In genomic region chr5:23034944-23035726, GRCm38 (mm10) we compare ENCODE assay signal across 10 mouse cellular contexts.
DNase-seq lines count a peak whose midpoint lies in the region; ATAC-seq and TF ChIP-seq lines count a peak whose summit lies in the region.
"Had no signal": no experiment of that assay in that cellular context is flagged by ENCODE, and none has a peak within 500 bp of the region (broad histone marks: within the 10 kb centered on the region; RNA-seq: fewer than 3 reads in every experiment).

No protein-coding gene starts in this region.

- no peak overlapping the region for H3K4me3 ChIP-seq in liver, embryonic 11.5 days (ENCODE audit: low read depth, low read length)
- no peak overlapping the region for H3K4me3 ChIP-seq in thymus, adult 2 months (ENCODE audit: control insufficient read depth, insufficient read depth, low read length)
- H3K4me3 ChIP-seq: layer of hippocampus, adult 2 months had no signal

- no peak for ATAC-seq in liver, embryonic 11.5 days (replicated peaks; ENCODE audit: low FRiP score)

- H3K27ac ChIP-seq in liver, embryonic 11.5 days (ENCODE audit: low read depth, low read length): no peak overlapping the region
- H3K27ac ChIP-seq in thymus, adult 2 months (ENCODE audit: control insufficient read depth, insufficient read depth, low read length): no peak overlapping the region
- H3K27ac ChIP-seq: layer of hippocampus, adult 2 months had no signal

- DNase-seq in left cerebral cortex, adult 11 months (ENCODE audit: low spot score): peak; percentile 11
- DNase-seq in left cerebral cortex, adult 18-20 months (ENCODE audit: low spot score in 2 of 2): no peak
- peak; percentile 23 for DNase-seq in cerebellum, adult 8-10 months
- DNase-seq in layer of hippocampus, adult 8-10 months (ENCODE audit: low spot score in 2 of 2): peak; percentile 25 to 42
- DNase-seq in right cerebral cortex, adult 18-20 months: peak; percentile 15
- no peak for DNase-seq in heart, adult 8-10 months (ENCODE audit: low spot score)
- DNase-seq in liver, embryonic 11.5 days (ENCODE audit: low spot score): no peak
- DNase-seq in thymus, adult 2 months: no peak
- DNase-seq: lung, embryonic 14.5 days had no signal

- no peak for TF ChIP-seq CTCF in thymus, adult 2 months (IDR thresholded peaks at IDR 0.05; ENCODE audit: borderline replicate concordance, control insufficient read depth, extremely low read depth, insufficient read depth, low read length, poor library complexity)

- no peak overlapping the region for H3K9ac ChIP-seq in liver, embryonic 11.5 days (ENCODE audit: low read depth, low read length)
- H3K9ac ChIP-seq: lung, embryonic 14.5 days had no signal

- H3K4me2 ChIP-seq in liver, embryonic 11.5 days: no peak overlapping the region
- H3K4me2 ChIP-seq: lung, embryonic 14.5 days had no signal

- H3K36me3 ChIP-seq in liver, embryonic 11.5 days (ENCODE audit: control insufficient read depth, insufficient read depth, low read length): no peaks in the 10 kb centered on the region
- H3K36me3 ChIP-seq in thymus, adult 2 months (ENCODE audit: control insufficient read depth, insufficient read depth, low read length): no peaks in the 10 kb centered on the region

- no peaks in the 10 kb centered on the region for H3K9me3 ChIP-seq in liver, embryonic 11.5 days (ENCODE audit: control insufficient read depth, low read length)

- 81% methylated on average over 6 of the region's 6 CpGs for WGBS in liver, embryonic 11.5 days
- 86% methylated on average over 6 of the region's 6 CpGs for WGBS in thymus, adult 2 months

- H3K27me3 ChIP-seq in liver, embryonic 11.5 days (replicated peaks; ENCODE audit: control insufficient read depth, insufficient read depth, low read length): no peaks in the 10 kb centered on the region
- H3K27me3 ChIP-seq in thymus, adult 2 months (ENCODE audit: control insufficient read depth, insufficient read depth, low read length): no peaks in the 10 kb centered on the region

- H3K4me1 ChIP-seq in liver, embryonic 11.5 days (replicated peaks; ENCODE audit: control insufficient read depth, insufficient read depth, low read length): no peaks in the 10 kb centered on the region
- no peaks in the 10 kb centered on the region for H3K4me1 ChIP-seq in thymus, adult 2 months (replicated peaks; ENCODE audit: control insufficient read depth, insufficient read depth, low read length)

- TF ChIP-seq POLR2A in thymus, adult 2 months (IDR thresholded peaks at IDR 0.05; ENCODE audit: control insufficient read depth, extremely low read depth, insufficient read depth, low read length, poor library complexity): no peak

Comparison
In these comparisons a context has a peak if more than half of its experiments do, and no peak if none do; other contexts are left out.
1. DNase-seq: peak in left cerebral cortex, adult 11 months (single experiment), cerebellum, adult 8-10 months (single experiment), layer of hippocampus, adult 8-10 months (2 of 2) and right cerebral cortex, adult 18-20 months (single experiment); none in left cerebral cortex, adult 18-20 months (0 of 2), heart, adult 8-10 months (single experiment), liver, embryonic 11.5 days (single experiment) and thymus, adult 2 months (single experiment).